In the genomic region with DNA sequence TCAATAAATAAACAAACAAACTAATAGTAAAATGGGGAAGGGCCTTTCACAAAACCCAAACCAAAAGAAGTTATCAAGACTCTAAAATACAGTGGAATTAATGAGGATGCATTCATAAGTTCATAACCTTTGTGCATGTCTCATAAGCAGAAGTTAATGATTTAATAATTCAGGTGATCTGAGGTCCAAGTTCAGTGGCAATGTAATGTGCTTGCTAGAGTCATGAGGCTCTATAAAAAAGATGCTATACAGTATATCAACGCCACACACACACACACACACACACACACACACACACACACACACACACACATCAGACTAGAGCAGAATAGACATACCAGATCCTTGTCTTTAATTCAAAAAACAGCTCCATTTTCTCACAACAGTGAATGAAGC, we compare ENCODE assay signal across 15 mouse cellular contexts. TPM values are rescaled to one million over a fixed set of nuclear protein-coding genes. Genes with fewer than 3 reads are reported as not detected.
"Had no signal": no experiment of that assay in that cellular context is flagged by ENCODE, and none has a peak within 500 bp of the region (broad histone marks: within the 10 kb centered on the region; RNA-seq: fewer than 3 reads in every experiment).

No protein-coding gene starts in this region.

- H3K9me3 ChIP-seq: midbrain, embryonic 12.5 days; neural tube, embryonic 13.5 days; neural tube, embryonic 15.5 days had no signal

- H3K9ac ChIP-seq: lung, embryonic 14.5 days; midbrain, embryonic 12.5 days; neural tube, embryonic 13.5 days; neural tube, embryonic 15.5 days had no signal

- H3K27me3 ChIP-seq: midbrain, embryonic 12.5 days; neural tube, embryonic 13.5 days; neural tube, embryonic 15.5 days had no signal

- H3K4me3 ChIP-seq: midbrain, embryonic 10.5 days; midbrain, embryonic 12.5 days; myocyte; neural tube, embryonic 13.5 days; neural tube, embryonic 15.5 days had no signal

- DNase-seq: retina, postnatal 1 day; right cerebral cortex, postnatal 25 days; spleen, adult 18-20 months; thymus, adult 18-20 months; thymus, postnatal 14 days; thymus, postnatal 36 days had no signal

- H3K36me3 ChIP-seq: midbrain, embryonic 12.5 days; neural tube, embryonic 13.5 days; neural tube, embryonic 15.5 days had no signal

- H3K4me2 ChIP-seq: lung, embryonic 14.5 days; midbrain, embryonic 12.5 days; neural tube, embryonic 13.5 days; neural tube, embryonic 15.5 days had no signal

- H3K4me1 ChIP-seq: midbrain, embryonic 10.5 days; midbrain, embryonic 12.5 days; neural tube, embryonic 13.5 days; neural tube, embryonic 15.5 days had no signal

- ATAC-seq: midbrain, embryonic 16.5 days had no signal

- H3K27ac ChIP-seq: midbrain, embryonic 10.5 days; midbrain, embryonic 12.5 days; neural tube, embryonic 13.5 days; neural tube, embryonic 15.5 days had no signal

RNA-seq across cellular contexts. Expression of gene Chn1, which starts 28.8 kb away (rescaled TPM):
- total RNA-seq: megakaryocyte, adult 5-6 weeks; megakaryocyte-erythroid progenitor cell, adult 5-6 weeks had no signal
